Mouse (Mus musculus) forebrain, embryonic 15.5 days (tissue): ENCODE measurements around the gene Cpm. TPM values are rescaled to one million over a fixed set of nuclear protein-coding genes. Genes with fewer than 3 reads are reported as not detected.
A peak's percentile ranks its signal among the peaks of the same experiment; 100 is the strongest.

Source experiments
- ATAC-seq: fragments of 200-750 bp; cut with Nextera tagmentation; replicated peaks from 2 replicates; pipeline ENCODE4 v1.8.0; 2017; ENCODE audit warnings: mild to moderate bottlenecking, moderate TSS enrichment, moderate library complexity
- H3K27ac ChIP-seq: fragments of 300-500 bp; sonication (generic); replicated peaks from 2 replicates; pipeline ENCODE4 v1.5.1; 2015; ENCODE audit warnings: mild to moderate bottlenecking, inconsistent platforms
- H3K27me3 ChIP-seq: fragments of 300-500 bp; sonication (generic); 2 replicates; pipeline ENCODE4 v1.6.1; 2015; ENCODE audit warnings: inconsistent platforms
- H3K36me3 ChIP-seq: fragments of 300-500 bp; sonication (generic); 2 replicates; pipeline ENCODE4 v1.6.1; 2015; ENCODE audit warnings: mild to moderate bottlenecking, inconsistent platforms
- H3K4me1 ChIP-seq: fragments of 300-500 bp; sonication (generic); 2 replicates; pipeline ENCODE4 v1.6.1; 2015; ENCODE audit warnings: inconsistent platforms
- H3K4me2 ChIP-seq: fragments of 300-500 bp; sonication (generic); replicated peaks from 2 replicates; pipeline ENCODE4 v1.6.1; 2015; ENCODE audit warnings: mild to moderate bottlenecking, inconsistent platforms
- H3K4me3 ChIP-seq: fragments of 300-500 bp; sonication (generic); 2 replicates; pipeline ENCODE4 v1.5.1; 2015; ENCODE audit warnings: mild to moderate bottlenecking, inconsistent platforms
- H3K9ac ChIP-seq: fragments of 300-500 bp; sonication (generic); replicated peaks from 2 replicates; pipeline ENCODE4 v1.6.1; 2015; ENCODE audit warnings: mild to moderate bottlenecking, inconsistent platforms
- H3K9me3 ChIP-seq: fragments of 300-500 bp; sonication (generic); 2 replicates; pipeline ENCODE4 v1.6.1; 2016; ENCODE audit warnings: inconsistent platforms
- WGBS: fragments of 180-500 bp; shearing (Covaris S2); methylation state at CpG from one replicate; pipeline ENCODE4 v1.1.7; 2015; ENCODE audit warnings: mixed read lengths; 5-methylcytosine and 5-hydroxymethylcytosine counted together
- polyA plus RNA-seq: library from polyadenylated mRNA; unstranded; fragments of >200 nt; fragmentation: Nextera tagmentation; extraction: Ambion mirVana; gene quantifications from 2 replicates; pipeline ENCODE4 v1.2.1, GENCODE M21; 2015

The Cpm gene
- polyA plus RNA-seq, 1 experiment from 2014 or later = 4.0 TPM

DNA sequence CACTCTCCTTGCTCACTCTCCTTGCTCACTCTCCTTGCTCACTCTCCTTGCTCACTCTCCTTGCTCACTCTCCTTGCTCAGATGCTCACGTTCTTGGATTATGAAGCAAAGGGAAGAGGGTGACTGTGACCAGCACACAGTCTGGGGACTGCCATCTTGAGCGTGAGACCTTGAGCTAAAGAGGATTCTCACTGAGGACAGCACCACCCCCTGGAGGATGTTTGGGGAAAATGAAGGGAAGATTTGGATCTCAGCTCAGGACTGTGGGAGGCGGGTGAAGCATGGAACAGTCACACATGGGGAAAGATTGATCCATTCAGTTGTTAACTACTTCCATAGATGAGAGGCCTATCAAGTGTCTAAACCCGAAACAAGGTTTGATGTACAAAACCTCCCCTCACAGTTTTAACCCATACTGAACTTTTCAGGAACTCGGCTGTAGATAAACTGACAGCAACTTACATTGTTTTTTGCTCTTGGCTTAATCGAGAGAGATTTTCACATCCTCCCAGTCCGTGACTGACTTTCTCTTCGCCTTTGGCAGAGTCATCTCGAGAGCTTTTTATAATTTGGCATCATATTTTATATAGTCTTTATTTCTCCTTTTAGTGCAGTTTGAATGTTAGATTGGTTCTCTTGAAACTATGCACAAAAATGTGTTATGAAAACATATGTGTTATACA is 7.9 kb downstream of the Cpm start:
- WGBS = 78% methylated on average over 9 of the region's 9 CpGs
- no peak overlapping the region for H3K9ac ChIP-seq
- no peak for ATAC-seq

GRCm38 (mm10) chr10:117637745-117638577 is 8.7 kb downstream of the Cpm start:
- ATAC-seq = no peak
- Histone ChIP-seq H3K4me2 (no peak overlapping the region), H3K27me3 (no peaks in the 10 kb centered on the region), H3K4me1 (no peaks in the 10 kb centered on the region), H3K36me3 (no peaks in the 10 kb centered on the region), H3K27ac (no peak overlapping the region), H3K9me3 (no peaks in the 10 kb centered on the region), H3K4me3 (no peak overlapping the region), H3K9ac (no peak overlapping the region)
- WGBS = 75% methylated on average over 9 of the region's 9 CpGs

More for the DNA sequence above, 7.9 kb downstream of the Cpm start:
- H3K4me1 ChIP-seq = no peaks in the 10 kb centered on the region
- H3K9me3 ChIP-seq = no peaks in the 10 kb centered on the region
- peaks cover 3% of the 10 kb centered on the region for H3K27me3 ChIP-seq
- H3K27ac ChIP-seq = no peak overlapping the region
- no peak overlapping the region for H3K4me3 ChIP-seq
- H3K4me2 ChIP-seq = no peak overlapping the region
- H3K36me3 ChIP-seq = no peaks in the 10 kb centered on the region

DNA sequence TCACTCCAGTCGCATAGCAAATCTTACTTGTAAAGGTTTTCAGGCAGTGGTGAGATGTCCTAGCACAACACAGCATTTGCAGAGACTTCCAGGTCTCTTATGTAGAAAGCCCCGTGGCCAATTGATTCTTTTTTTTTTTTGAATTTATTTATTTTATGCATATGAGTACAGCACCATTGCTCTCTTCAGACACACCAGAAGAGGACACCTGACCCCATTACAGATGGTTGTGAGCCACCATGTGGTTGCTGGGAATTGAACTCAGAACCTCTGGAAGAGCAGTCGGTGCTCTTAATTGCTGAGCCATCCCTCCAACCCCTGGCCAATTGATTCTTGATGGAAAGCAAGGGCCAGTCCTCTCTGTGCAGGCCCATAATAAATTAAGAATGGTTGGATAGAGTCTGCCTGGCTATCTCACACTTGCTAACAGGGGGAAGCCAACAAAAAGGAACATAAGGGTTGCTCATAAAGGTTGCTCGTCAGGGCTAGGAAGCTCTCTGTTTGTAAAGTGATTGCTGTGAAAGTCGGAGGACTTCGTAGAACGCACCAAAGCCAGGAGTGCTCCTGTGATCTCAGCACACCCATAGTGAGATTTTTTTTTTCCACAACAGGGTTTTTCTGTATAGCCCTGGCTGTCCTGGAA is 9.4 kb downstream of the Cpm start:
- H3K9me3 ChIP-seq = no peaks in the 10 kb centered on the region
- H3K9ac ChIP-seq = no peak overlapping the region
- no peak overlapping the region for H3K4me2 ChIP-seq
- no peak overlapping the region for H3K4me3 ChIP-seq
- H3K27ac ChIP-seq = no peak overlapping the region
- ATAC-seq = no peak
- no peaks in the 10 kb centered on the region for H3K27me3 ChIP-seq
- no peaks in the 10 kb centered on the region for H3K36me3 ChIP-seq
- H3K4me1 ChIP-seq = no peaks in the 10 kb centered on the region
- 93% methylated on average over 7 of the region's 7 CpGs for WGBS

DNA sequence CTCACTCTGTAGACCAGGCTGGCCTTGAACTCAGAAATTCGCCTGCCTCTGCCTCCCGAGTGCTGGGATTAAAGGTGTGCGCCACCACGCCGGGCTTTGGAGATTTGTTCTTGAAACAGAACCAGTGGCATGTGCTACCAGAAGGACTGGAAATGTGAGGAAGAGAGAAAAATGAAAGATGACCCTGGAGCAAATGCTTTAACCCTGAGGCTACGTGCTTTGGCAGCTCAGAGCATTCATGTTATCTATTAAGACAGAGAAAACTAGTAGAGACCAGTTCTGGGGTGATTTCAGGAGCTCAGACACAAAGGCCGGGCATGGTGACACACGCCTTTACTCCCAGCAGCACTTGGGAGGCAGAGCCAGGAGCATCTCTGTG is 9.9 kb downstream of the Cpm start:
- Histone ChIP-seq H3K4me1 (no peaks in the 10 kb centered on the region), H3K4me3 (no peak overlapping the region), H3K27ac (no peak overlapping the region), H3K9ac (no peak overlapping the region), H3K9me3 (no peaks in the 10 kb centered on the region), H3K27me3 (no peaks in the 10 kb centered on the region), H3K4me2 (no peak overlapping the region), H3K36me3 (no peaks in the 10 kb centered on the region)
- WGBS = 95% methylated on average over 8 of the region's 8 CpGs
- ATAC-seq = no peak

GRCm38 (mm10) chr10:117639899-117640594 is 10.7 kb downstream of the Cpm start:
- H3K27ac ChIP-seq = no peak overlapping the region
- no peak for ATAC-seq
- H3K9ac ChIP-seq = no peak overlapping the region
- 67% methylated on average over 21 of the region's 21 CpGs for WGBS
- no peaks in the 10 kb centered on the region for H3K36me3 ChIP-seq
- H3K4me1 ChIP-seq = no peaks in the 10 kb centered on the region
- H3K4me2 ChIP-seq = no peak overlapping the region
- no peak overlapping the region for H3K4me3 ChIP-seq
- no peaks in the 10 kb centered on the region for H3K9me3 ChIP-seq
- no peaks in the 10 kb centered on the region for H3K27me3 ChIP-seq

GRCm38 (mm10) chr10:117640595-117641078 is 11.3 kb downstream of the Cpm start:
- no peaks in the 10 kb centered on the region for H3K4me1 ChIP-seq
- no peaks in the 10 kb centered on the region for H3K27me3 ChIP-seq
- ATAC-seq = no peak
- no peak overlapping the region for H3K27ac ChIP-seq
- no peak overlapping the region for H3K9ac ChIP-seq
- no peak overlapping the region for H3K4me3 ChIP-seq
- H3K4me2 ChIP-seq = no peak overlapping the region
- no peaks in the 10 kb centered on the region for H3K9me3 ChIP-seq
- WGBS = 84% methylated on average over 7 of the region's 7 CpGs
- no peaks in the 10 kb centered on the region for H3K36me3 ChIP-seq

- Histone ChIP-seq H3K4me3 (no peak overlapping the region), H3K4me2 (peak overlapping the region; percentile 25), H3K36me3 (no peaks in the 10 kb centered on the region), H3K4me1 (0 out of 2 replicates have a peak, but pooled peaks cover under 1% of the 10 kb centered on the region), H3K27me3 (no peaks in the 10 kb centered on the region), H3K9me3 (no peaks in the 10 kb centered on the region), H3K9ac (no peak overlapping the region), H3K27ac (no peak overlapping the region)
- ATAC-seq = no peak
- WGBS = 38% methylated on average over 20 of the region's 20 CpGs
Observed at GRCm38 (mm10) chr10:117641400-117642200, 12.3 kb downstream of the Cpm start.

DNA sequence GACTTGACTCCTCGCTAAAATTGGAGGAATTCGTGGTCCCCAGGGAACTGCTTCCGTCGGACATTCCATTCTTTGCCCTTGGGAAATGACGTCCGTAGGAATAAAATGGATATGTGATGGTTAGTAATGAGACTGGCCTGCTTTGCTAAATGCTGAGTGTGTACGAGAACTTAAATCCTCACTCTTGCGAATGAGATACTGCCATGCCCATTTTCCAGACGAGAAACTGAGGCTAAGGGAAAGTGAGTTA is 12.8 kb downstream of the Cpm start:
- H3K9ac ChIP-seq = no peak overlapping the region
- H3K4me2 ChIP-seq = no peak overlapping the region
- no peak overlapping the region for H3K27ac ChIP-seq
- H3K4me1 ChIP-seq = peaks cover 5% of the 10 kb centered on the region; the same call in 1 of the 2 replicates
- no peaks in the 10 kb centered on the region for H3K27me3 ChIP-seq
- H3K4me3 ChIP-seq = no peak overlapping the region
- no peaks in the 10 kb centered on the region for H3K36me3 ChIP-seq
- 86% methylated on average over 9 of the region's 9 CpGs for WGBS
- no peaks in the 10 kb centered on the region for H3K9me3 ChIP-seq
- ATAC-seq = no peak

DNA sequence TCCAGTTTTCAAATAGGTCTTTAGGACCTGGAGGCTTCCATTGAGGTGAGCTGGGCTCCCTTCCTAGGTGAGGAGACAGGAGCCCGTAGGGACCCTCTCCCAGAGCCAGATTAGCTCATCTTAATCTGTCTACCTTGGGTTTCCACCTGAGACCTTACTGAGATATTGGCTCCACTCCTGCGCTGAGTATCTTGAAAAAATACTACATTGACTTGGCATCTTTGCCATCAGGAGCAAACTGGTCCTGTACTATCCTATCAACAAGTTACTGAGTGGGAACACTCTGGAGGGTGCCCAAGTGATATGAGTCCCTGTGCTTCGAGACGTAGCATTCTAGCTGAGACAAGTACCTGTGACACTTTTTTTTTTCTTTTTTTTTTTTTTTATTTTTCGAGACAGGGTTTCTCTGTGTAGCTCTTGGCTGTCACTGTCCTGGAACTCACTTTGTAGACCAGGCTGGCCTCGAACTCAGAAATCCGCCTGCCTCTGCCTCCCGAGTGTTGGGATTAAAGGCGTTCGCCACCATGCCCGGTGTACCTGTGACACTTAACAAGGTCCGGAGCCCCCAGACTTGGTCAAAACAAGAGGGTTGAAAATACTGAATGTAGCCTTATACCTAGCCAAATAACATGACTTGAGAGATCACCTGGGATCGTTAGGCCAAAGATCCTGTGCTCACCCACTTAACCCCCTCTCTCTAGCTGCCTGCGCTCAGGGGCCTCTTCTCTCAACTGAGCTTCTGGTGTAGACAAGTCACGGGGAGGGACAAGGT is 13.4 kb downstream of the Cpm start:
- ATAC-seq = no peak
- WGBS = 95% methylated on average over 15 of the region's 15 CpGs
- H3K27ac ChIP-seq = no peak overlapping the region
- H3K9me3 ChIP-seq = no peaks in the 10 kb centered on the region
- no peak overlapping the region for H3K9ac ChIP-seq
- no peaks in the 10 kb centered on the region for H3K36me3 ChIP-seq
- no peak overlapping the region for H3K4me2 ChIP-seq
- no peak overlapping the region for H3K4me3 ChIP-seq
- no peaks in the 10 kb centered on the region for H3K27me3 ChIP-seq
- H3K4me1 ChIP-seq = peaks cover 10% of the 10 kb centered on the region

GRCm38 (mm10) chr10:117643302-117643701 is 14.0 kb downstream of the Cpm start:
- Histone ChIP-seq H3K4me1 (peaks cover 14% of the 10 kb centered on the region), H3K9ac (no peak overlapping the region), H3K4me2 (no peak overlapping the region), H3K27me3 (no peaks in the 10 kb centered on the region), H3K36me3 (no peaks in the 10 kb centered on the region), H3K27ac (no peak overlapping the region), H3K9me3 (no peaks in the 10 kb centered on the region), H3K4me3 (no peak overlapping the region)
- WGBS = 88% methylated on average over 6 of the region's 6 CpGs
- ATAC-seq = no peak
